Mouse (Mus musculus) testis, adult 2 months (tissue): Measurements from ENCODE around the gene C77080. TPM values are rescaled to one million over a fixed set of nuclear protein-coding genes. Genes with fewer than 3 reads are reported as not detected.

ENCODE experiments used
- H3K27ac ChIP-seq: fragments of 200-500 bp; 2 replicates; pipeline ENCODE4 v1.5.1; 2012; ENCODE audit warnings: low read depth, low read length; ENCODE audit not compliant: control insufficient read depth, insufficient read depth
- H3K27me3 ChIP-seq: fragments of 200-500 bp; 2 replicates; pipeline ENCODE4 v1.6.1; 2012; ENCODE audit warnings: mild to moderate bottlenecking, low read length, moderate library complexity; ENCODE audit not compliant: control insufficient read depth, insufficient read depth
- H3K36me3 ChIP-seq: fragments of 200-500 bp; 2 replicates; pipeline ENCODE4 v1.6.1; 2012; ENCODE audit warnings: mild to moderate bottlenecking, low read length; ENCODE audit not compliant: control insufficient read depth, insufficient read depth
- H3K4me1 ChIP-seq: fragments of 200-500 bp; 2 replicates; pipeline ENCODE4 v1.6.1; 2012; ENCODE audit warnings: low read length; ENCODE audit not compliant: control insufficient read depth, insufficient read depth
- H3K4me3 ChIP-seq: fragments of 200-500 bp; 2 replicates; pipeline ENCODE4 v1.5.1; 2012; ENCODE audit warnings: low read depth, mild to moderate bottlenecking, low read length, moderate library complexity, mixed read lengths; ENCODE audit not compliant: control insufficient read depth
- CTCF ChIP-seq: fragments of 200-500 bp; IDR thresholded peaks from 2 replicates; pipeline ENCODE4 v1.5.1; 2012; ENCODE audit warnings: low read depth, mild to moderate bottlenecking, inconsistent platforms, low read length, moderate library complexity; ENCODE audit not compliant: control insufficient read depth, insufficient read depth, insufficient replicate concordance
- POLR2A ChIP-seq: fragments of 200-500 bp; IDR thresholded peaks from 2 replicates; pipeline ENCODE4 v1.6.1; 2012; ENCODE audit warnings: low read depth, mild to moderate bottlenecking, inconsistent platforms, low read length, moderate library complexity; ENCODE audit not compliant: control insufficient read depth
- polyA plus RNA-seq: library from polyadenylated mRNA; depleted of rRNA; stranded (reverse); fragments of >200 nt; gene quantifications from 2 replicates; pipeline ENCODE4 v1.2.3, GENCODE M21; 2012

C77080 gene
- polyA plus RNA-seq, 1 experiment, result 1.4 TPM

DNA sequence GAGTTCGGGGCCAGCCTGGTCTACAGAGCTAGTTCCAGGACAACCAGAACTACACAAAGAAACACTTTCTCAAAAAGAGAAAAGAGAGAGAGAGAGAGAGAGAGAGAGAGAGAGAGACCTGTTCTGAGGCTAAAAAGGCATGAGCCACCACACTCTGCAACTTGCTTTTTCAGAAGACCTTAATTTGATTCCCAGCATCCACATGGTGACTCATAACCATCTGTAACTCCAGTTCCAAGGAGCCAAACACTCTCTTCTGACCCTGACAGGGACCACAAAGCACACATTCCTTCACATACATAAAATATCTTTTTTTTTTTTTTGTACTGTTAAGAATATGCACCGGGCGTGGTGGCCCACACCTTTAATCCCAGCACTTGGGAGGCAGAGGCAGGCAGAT lies 6.6 kb downstream of the C77080 start:
- Histone ChIP-seq H3K27ac (no peak overlapping the region), H3K4me3 (no peak overlapping the region), H3K27me3 (no peaks in the 10 kb centered on the region), H3K4me1 (peaks cover 26% of the 10 kb centered on the region), H3K36me3 (no peaks in the 10 kb centered on the region)
- TF ChIP-seq POLR2A (no peak), CTCF (no peak)

- TF ChIP-seq CTCF (no peak), POLR2A (no peak)
- Histone ChIP-seq H3K27ac (no peak overlapping the region), H3K27me3 (no peaks in the 10 kb centered on the region), H3K36me3 (no peaks in the 10 kb centered on the region), H3K4me1 (peaks cover 36% of the 10 kb centered on the region), H3K4me3 (no peak overlapping the region)
Observed at GRCm38 (mm10) chr4:129252492-129252891, 8.7 kb downstream of the C77080 start.

DNA sequence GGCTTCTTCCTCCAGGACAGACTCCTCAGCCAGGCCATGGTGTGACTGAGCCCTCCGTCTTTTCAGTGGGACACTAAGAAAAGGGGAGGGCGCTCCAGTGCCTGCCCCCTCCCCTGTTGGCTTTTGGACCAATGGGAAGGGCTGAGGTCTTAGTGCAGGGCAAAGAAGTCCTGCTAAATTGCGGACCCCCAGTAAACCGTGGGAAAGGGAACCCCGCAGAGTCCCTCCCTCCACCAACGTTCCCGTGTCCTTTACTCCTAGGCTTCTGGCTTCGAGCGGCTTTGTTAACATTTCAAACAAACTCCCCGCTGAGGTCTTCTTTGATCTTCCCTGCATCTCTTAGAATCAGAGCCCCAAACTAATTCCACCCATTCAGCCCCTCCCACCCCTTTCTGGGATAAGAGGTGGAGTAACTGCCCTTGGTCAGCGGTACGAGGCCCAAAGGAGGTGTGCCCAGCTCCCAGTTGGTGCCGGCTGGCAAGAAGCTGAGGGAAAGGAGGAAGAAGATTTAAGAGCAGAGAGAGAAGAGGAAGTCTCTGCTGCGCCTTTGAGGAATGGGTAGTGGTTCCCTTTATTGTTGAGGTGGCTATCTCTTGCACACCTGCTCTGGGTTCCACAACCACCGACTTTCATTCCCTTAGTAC lies 9.6 kb downstream of the C77080 start:
- H3K4me3 ChIP-seq, result no peak overlapping the region
- no peaks in the 10 kb centered on the region for H3K36me3 ChIP-seq
- TF ChIP-seq CTCF (no peak), POLR2A (no peak)
- H3K4me1 ChIP-seq, result peaks cover 34% of the 10 kb centered on the region
- peak overlapping the region; percentile 20; the same call in 1 of the 2 replicates for H3K27ac ChIP-seq
- no peaks in the 10 kb centered on the region for H3K27me3 ChIP-seq

GRCm38 (mm10) chr4:129250759-129251481 lies 10.3 kb downstream of the C77080 start:
- no peak overlapping the region for H3K4me3 ChIP-seq
- peak overlapping the region; percentile 20; the same call in 1 of the 2 replicates for H3K27ac ChIP-seq
- H3K4me1 ChIP-seq, result peaks cover 27% of the 10 kb centered on the region
- H3K27me3 ChIP-seq, result no peaks in the 10 kb centered on the region
- no peak for TF ChIP-seq POLR2A
- no peak for TF ChIP-seq CTCF
- H3K36me3 ChIP-seq, result no peaks in the 10 kb centered on the region

- TF ChIP-seq POLR2A, result no peak
Observed at GRCm38 (mm10) chr4:129249288-129249687, 11.9 kb downstream of the C77080 start.

DNA sequence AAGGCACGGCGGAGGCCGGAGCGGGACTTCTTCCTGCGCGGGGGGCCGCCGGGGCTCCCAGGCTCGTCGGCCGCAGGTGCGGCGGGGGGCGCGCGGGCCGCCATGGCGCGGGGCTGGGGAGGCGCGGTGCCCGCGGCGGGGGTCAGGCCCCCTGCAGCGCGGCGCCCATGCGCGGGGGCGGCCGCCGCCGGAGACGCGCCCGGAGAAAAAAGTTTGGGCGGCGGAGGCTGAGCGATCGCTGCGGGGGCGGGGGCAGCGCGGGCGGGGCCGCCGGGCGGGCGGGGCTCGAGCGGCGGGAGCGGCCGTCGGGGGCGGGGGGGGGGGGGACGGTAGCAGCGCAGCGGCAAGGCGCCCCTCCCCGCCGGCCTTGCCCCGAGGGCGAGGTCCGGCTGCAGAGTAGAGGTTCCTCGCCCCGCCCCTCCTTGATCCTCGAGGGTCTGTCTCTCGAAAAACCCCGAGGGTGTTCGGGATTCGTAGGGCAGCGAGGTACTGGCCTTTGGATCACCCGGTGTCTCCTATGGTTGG lies 12.9 kb downstream of the C77080 start:
- peak overlapping the region; percentile 81 for H3K4me3 ChIP-seq
- H3K27me3 ChIP-seq, result no peaks in the 10 kb centered on the region
- no peak for TF ChIP-seq POLR2A
- TF ChIP-seq CTCF, result no peak
- no peaks in the 10 kb centered on the region for H3K36me3 ChIP-seq
- H3K27ac ChIP-seq, result no peak overlapping the region
- peaks cover 20% of the 10 kb centered on the region for H3K4me1 ChIP-seq

More at GRCm38 (mm10) chr4:129249288-129249687, 11.9 kb downstream of the C77080 start:
- no peak overlapping the region for H3K4me3 ChIP-seq
- no peaks in the 10 kb centered on the region for H3K36me3 ChIP-seq
- no peaks in the 10 kb centered on the region for H3K27me3 ChIP-seq
- H3K4me1 ChIP-seq, result peaks cover 20% of the 10 kb centered on the region
- no peak overlapping the region for H3K27ac ChIP-seq

DNA sequence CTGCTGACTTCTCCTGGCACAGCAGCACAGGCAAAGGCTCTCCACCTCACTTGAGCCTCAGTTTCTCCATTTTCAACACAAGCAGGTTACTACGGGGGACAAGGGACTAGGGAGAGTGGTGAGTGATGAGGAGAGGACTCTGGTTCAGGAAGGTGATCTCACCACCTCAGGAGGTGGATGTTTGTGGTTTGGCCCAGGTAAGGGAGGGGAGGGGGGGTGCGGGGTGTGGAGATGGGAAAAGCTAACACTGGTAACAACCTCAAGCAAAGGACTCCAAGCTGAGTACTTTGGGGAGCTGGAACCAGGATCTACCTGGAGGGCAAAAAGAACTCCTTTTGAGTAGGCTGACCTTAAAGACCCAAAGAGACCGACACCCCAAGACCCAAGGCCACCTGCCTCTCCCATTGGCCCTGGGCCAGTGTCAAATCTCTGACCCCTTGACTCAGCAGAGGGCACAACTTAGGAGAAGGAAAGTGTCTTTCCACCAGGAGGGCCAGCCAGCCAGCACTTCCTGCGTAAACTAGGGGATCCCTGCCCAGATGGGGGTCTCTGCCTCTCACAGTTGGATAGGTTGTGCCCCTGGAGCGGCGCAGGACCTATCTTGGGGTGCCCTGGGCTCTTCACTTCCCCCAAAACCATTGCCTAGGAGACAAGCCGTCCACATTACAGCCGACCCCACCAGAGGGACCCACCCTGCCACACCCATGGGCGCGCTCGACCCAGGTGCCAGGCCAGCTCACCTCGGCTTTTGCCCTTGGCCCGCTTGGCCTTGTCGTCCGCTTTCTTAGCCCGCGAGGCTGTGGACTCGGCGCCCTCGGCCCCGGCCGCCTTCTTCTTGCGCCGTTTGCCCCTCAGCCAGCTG lies 13.6 kb downstream of the C77080 start:
- no peak overlapping the region for H3K27ac ChIP-seq
- H3K4me1 ChIP-seq, result peaks cover 20% of the 10 kb centered on the region
- H3K4me3 ChIP-seq, result peak overlapping the region; percentile 81
- no peaks in the 10 kb centered on the region for H3K36me3 ChIP-seq
- TF ChIP-seq CTCF, result no peak
- no peak for TF ChIP-seq POLR2A
- H3K27me3 ChIP-seq, result no peaks in the 10 kb centered on the region
